In genomic region chr1:84177033-84177432, GRCm38 (mm10) we compare ENCODE assay signal across 14 mouse cellular contexts.
DNase-seq lines count a peak whose midpoint lies in the region; ATAC-seq lines count a peak whose summit lies in the region.
"Had no signal": no experiment of that assay in that cellular context is flagged by ENCODE, and none has a peak within 500 bp of the region (broad histone marks: within the 10 kb centered on the region; RNA-seq: fewer than 3 reads in every experiment).

No protein-coding gene starts in this region.

- no peak overlapping the region for H3K4me2 ChIP-seq in neural tube, embryonic 11.5 days (ENCODE audit: low read depth)
- no peak overlapping the region for H3K4me2 ChIP-seq in neural tube, embryonic 15.5 days
- no peak overlapping the region for H3K4me2 ChIP-seq in hindbrain, embryonic 15.5 days
- no peak overlapping the region for H3K4me2 ChIP-seq in neural tube, embryonic 14.5 days (ENCODE audit: low read depth, low read length)
- H3K4me2 ChIP-seq: limb, embryonic 13.5 days had no signal

- H3K27me3 ChIP-seq in neural tube, embryonic 11.5 days (ENCODE audit: control insufficient read depth, insufficient read depth, low read length), result no peaks in the 10 kb centered on the region
- no peaks in the 10 kb centered on the region for H3K27me3 ChIP-seq in neural tube, embryonic 15.5 days (replicated peaks)
- no peaks in the 10 kb centered on the region for H3K27me3 ChIP-seq in forebrain, embryonic 10.5 days (ENCODE audit: poor library complexity, severe bottlenecking)
- H3K27me3 ChIP-seq in hindbrain, embryonic 15.5 days, result no peaks in the 10 kb centered on the region
- H3K27me3 ChIP-seq in neural tube, embryonic 14.5 days (ENCODE audit: control insufficient read depth, insufficient read depth, low read length), result no peaks in the 10 kb centered on the region
- H3K27me3 ChIP-seq: limb, embryonic 13.5 days had no signal

- H3K36me3 ChIP-seq in neural tube, embryonic 11.5 days (ENCODE audit: control insufficient read depth, insufficient read depth, low read length), result no peaks in the 10 kb centered on the region
- H3K36me3 ChIP-seq in neural tube, embryonic 15.5 days, result no peaks in the 10 kb centered on the region
- no peaks in the 10 kb centered on the region for H3K36me3 ChIP-seq in forebrain, embryonic 10.5 days (replicated peaks)
- H3K36me3 ChIP-seq in hindbrain, embryonic 15.5 days, result no peaks in the 10 kb centered on the region
- no peaks in the 10 kb centered on the region for H3K36me3 ChIP-seq in neural tube, embryonic 14.5 days (ENCODE audit: control insufficient read depth, insufficient read depth, low read length)
- H3K36me3 ChIP-seq: limb, embryonic 13.5 days had no signal

- no peak overlapping the region for H3K27ac ChIP-seq in neural tube, embryonic 11.5 days (ENCODE audit: low read depth, low read length)
- H3K27ac ChIP-seq in neural tube, embryonic 15.5 days (replicated peaks), result no peak overlapping the region
- H3K27ac ChIP-seq in forebrain, embryonic 10.5 days, result peak overlapping the region; percentile 68; the same call in 1 of the 2 replicates
- H3K27ac ChIP-seq in hindbrain, embryonic 15.5 days (replicated peaks), result peak overlapping the region; percentile 61; the same call in 1 of the 2 replicates
- no peak overlapping the region for H3K27ac ChIP-seq in neural tube, embryonic 14.5 days (ENCODE audit: low read depth, low read length)
- H3K27ac ChIP-seq: limb, embryonic 13.5 days had no signal

- H3K9me3 ChIP-seq in neural tube, embryonic 11.5 days (ENCODE audit: control insufficient read depth, low read length), result no peaks in the 10 kb centered on the region
- H3K9me3 ChIP-seq in neural tube, embryonic 15.5 days (replicated peaks), result no peaks in the 10 kb centered on the region
- no peaks in the 10 kb centered on the region for H3K9me3 ChIP-seq in forebrain, embryonic 10.5 days
- no peaks in the 10 kb centered on the region for H3K9me3 ChIP-seq in hindbrain, embryonic 15.5 days
- H3K9me3 ChIP-seq in neural tube, embryonic 14.5 days (ENCODE audit: control insufficient read depth, low read length), result no peaks in the 10 kb centered on the region

- H3K4me3 ChIP-seq in neural tube, embryonic 11.5 days (ENCODE audit: low read depth, low read length), result no peak overlapping the region
- H3K4me3 ChIP-seq in neural tube, embryonic 15.5 days (replicated peaks), result no peak overlapping the region
- H3K4me3 ChIP-seq in forebrain, embryonic 10.5 days, result no peak overlapping the region
- no peak overlapping the region for H3K4me3 ChIP-seq in hindbrain, embryonic 15.5 days
- H3K4me3 ChIP-seq in neural tube, embryonic 14.5 days (ENCODE audit: low read depth, low read length), result no peak overlapping the region
- H3K4me3 ChIP-seq: limb, embryonic 13.5 days had no signal

- intact Hi-C loops in heart, postnatal 14 days (cut with DNase I), result no loop called here

- 39% methylated on average over 2 of the region's 2 CpGs for WGBS in neural tube, embryonic 11.5 days
- 11% methylated on average over 2 of the region's 2 CpGs for WGBS in neural tube, embryonic 15.5 days
- WGBS in forebrain, embryonic 10.5 days, result 3% methylated on average over 2 of the region's 2 CpGs
- WGBS in hindbrain, embryonic 15.5 days, result 15% methylated on average over 2 of the region's 2 CpGs
- WGBS in neural tube, embryonic 14.5 days, result 5% methylated on average over 2 of the region's 2 CpGs

- peak; percentile 80 for ATAC-seq in neural tube, embryonic 11.5 days (ENCODE audit: insufficient read depth, low FRiP score, low TSS enrichment)
- no peak for ATAC-seq in neural tube, embryonic 15.5 days (ENCODE audit: low FRiP score)
- ATAC-seq in hindbrain, embryonic 15.5 days (ENCODE audit: low FRiP score, low read depth), result peak; percentile 75
- peak; percentile 54; the same call in 1 of the 2 replicates for ATAC-seq in neural tube, embryonic 14.5 days (ENCODE audit: low read depth)

- H3K4me1 ChIP-seq in neural tube, embryonic 11.5 days (ENCODE audit: control insufficient read depth, insufficient read depth, low read length), result no peaks in the 10 kb centered on the region
- 0 out of 2 replicates have a peak, but pooled peaks cover 4% of the 10 kb centered on the region for H3K4me1 ChIP-seq in neural tube, embryonic 15.5 days
- peaks cover 9% of the 10 kb centered on the region for H3K4me1 ChIP-seq in forebrain, embryonic 10.5 days
- peaks cover 8% of the 10 kb centered on the region for H3K4me1 ChIP-seq in hindbrain, embryonic 15.5 days (replicated peaks)
- peaks cover 3% of the 10 kb centered on the region; the same call in 1 of the 2 replicates for H3K4me1 ChIP-seq in neural tube, embryonic 14.5 days (ENCODE audit: control insufficient read depth, insufficient read depth, low read length)

- no peak overlapping the region for H3K9ac ChIP-seq in neural tube, embryonic 11.5 days (ENCODE audit: low read length)
- H3K9ac ChIP-seq in neural tube, embryonic 15.5 days (replicated peaks), result no peak overlapping the region
- no peak overlapping the region for H3K9ac ChIP-seq in hindbrain, embryonic 15.5 days
- no peak overlapping the region for H3K9ac ChIP-seq in neural tube, embryonic 14.5 days (replicated peaks; ENCODE audit: low read depth, low read length)
- H3K9ac ChIP-seq: limb, embryonic 13.5 days had no signal

- no peak for DNase-seq in neural tube, embryonic 11.5 days (ENCODE audit: low spot score)
- no peak for DNase-seq in forebrain, embryonic 10.5 days (ENCODE audit: extremely low spot score, low spot score)
- DNase-seq in left cerebral cortex, adult 11 months (ENCODE audit: low spot score), result no peak
- DNase-seq in heart, adult 8-10 months (ENCODE audit: low spot score), result no peak
- DNase-seq in heart, postnatal 14 days, result no peak
- DNase-seq: cerebellum, adult 9-11 months; heart, adult 18-20 months; kidney, postnatal 25 days; lung, postnatal 10 days; thymus, postnatal 25 days had no signal

Comparison
In these comparisons a context has a peak if more than half of its experiments do, and no peak if none do; other contexts are left out.
1. H3K27ac ChIP-seq: peak in forebrain, embryonic 10.5 days (single experiment) and hindbrain, embryonic 15.5 days (single experiment); none in neural tube, embryonic 11.5 days (single experiment), neural tube, embryonic 15.5 days (single experiment) and neural tube, embryonic 14.5 days (single experiment).